Mouse (Mus musculus) C3H10T1/2 (cell line): ENCODE measurements around the gene Ang. TPM values are rescaled to one million over a fixed set of nuclear protein-coding genes. Genes with fewer than 3 reads are reported as not detected.

Experiments
- polyA plus RNA-seq, 2 experiments: library from polyadenylated mRNA; unstranded; fragments of >200 nt; fragmentation: generic; extraction: Trizol; gene quantifications; one replicate each; pipeline ENCODE4 v1.2.1; 2012; ENCODE audit warnings: missing spikeins in 2 of 2

Ang gene
- polyA plus RNA-seq: 1 to 10 TPM in 1 of 2 experiments, under 1 TPM in 1; 0.88 to 1.8 TPM

DNA sequence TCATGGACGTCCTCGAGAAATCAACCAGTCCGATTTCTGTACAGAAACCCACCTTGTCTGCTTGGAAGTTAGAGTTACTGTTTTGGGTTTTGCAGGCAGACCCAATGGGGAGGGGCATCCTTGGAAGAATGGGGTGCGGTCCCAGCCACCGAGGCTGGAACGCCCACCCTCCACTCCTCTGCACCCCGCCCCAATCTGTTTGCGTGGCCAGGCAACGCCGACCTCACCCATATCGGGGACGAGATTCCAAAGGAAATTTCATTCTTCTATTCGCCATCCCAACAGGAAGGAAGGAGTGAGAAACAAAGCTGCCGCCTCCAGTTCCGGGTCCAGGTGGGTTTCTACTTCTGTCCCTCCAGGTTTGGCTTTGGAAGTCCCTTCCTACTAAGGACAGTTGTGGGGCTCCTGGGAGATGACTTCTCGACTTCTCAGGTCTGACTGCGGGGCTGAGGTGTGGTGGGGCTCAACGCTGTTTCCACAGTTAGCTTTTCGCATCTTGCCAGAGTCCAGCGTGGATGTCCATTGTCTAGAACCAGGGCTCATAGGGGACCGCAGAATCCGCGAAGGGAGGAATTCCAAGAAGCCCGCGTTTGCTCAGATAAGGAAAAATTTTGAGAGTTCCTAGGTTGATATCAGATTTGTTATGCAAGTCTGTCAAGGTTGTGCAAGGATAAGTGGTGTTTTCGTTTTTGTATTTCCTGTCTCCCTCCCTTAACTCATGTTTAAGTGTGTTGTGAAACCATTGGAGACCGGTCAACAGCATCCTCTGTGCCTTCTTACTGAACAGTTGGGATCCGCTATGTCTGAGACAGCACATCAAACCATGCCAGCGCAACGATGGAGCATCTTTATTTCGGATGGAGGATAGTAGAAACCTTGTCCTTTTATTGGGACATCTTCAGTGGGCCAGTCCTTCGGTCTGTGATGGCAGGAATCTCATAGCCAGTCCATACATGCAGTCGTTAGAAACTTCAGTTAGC, at the start of gene Ang, which contains the start of gene Rnase4:
Ang (plus strand) TSS at position 230 of the 980 bp plus-strand sequence.
Rnase4 (plus strand) TSS at position 157 of the 980 bp plus-strand sequence.

GRCm38 (mm10) chr14:51041769-51042168, 49.2 kb upstream of the Ang start, which contains the start of gene Rnase9:
Gene Rnase9, minus strand, starts transcription at chr14:51041869.

DNA sequence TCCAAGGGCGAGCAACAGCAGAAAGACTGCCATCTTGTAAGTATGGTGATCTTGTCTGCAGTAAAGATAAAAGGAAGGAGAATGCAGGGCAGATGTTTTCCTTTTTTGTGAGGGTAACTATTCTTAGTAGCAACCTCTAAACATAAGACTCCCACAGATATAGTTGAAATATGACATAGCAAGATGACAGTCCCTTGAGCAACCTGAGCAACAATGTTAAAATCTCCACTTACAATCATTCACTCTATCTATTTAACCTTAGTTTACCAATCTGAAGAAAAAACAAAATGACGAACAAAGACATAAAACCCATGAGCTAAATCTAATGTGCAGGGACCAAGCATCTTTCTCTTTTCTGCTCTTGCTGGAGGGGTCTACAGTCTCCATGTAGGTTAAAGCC, 40.9 kb upstream of the Ang start, which contains the start of gene Rnase11:
Rnase11 (minus strand) TSS at position 101 of the 400 bp plus-strand sequence.

DNA sequence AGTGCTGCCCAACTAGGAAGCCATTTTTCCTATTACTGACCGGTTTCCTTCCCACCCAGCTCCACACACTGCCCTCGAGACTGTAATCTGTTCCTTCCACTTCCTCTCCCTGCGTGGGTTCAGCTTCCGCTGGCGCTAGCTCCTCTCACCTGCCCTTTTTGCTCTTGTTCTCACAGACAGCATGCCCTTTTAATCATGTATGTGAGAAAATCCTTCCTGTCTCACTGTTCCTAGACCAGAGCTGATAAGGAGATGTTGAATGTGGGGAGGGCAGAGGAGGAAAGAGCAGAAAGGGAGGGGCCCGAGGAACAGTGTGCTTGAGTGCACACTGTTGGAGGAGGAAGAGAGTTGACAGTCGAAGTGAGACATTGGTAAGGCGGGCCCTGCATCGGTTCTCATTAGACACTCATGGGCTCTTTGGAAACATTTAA, 33.5 kb upstream of the Ang start, which contains the start of gene Rnase12:
Rnase12 (minus strand) TSS at position 261 of the 431 bp plus-strand sequence.

GRCm38 (mm10) chr14:51074335-51074734, 16.6 kb upstream of the Ang start, which contains the start of gene Olfr750:
Gene Olfr750, minus strand, starts transcription at chr14:51074435.

GRCm38 (mm10) chr14:51113916-51114560, 23.1 kb downstream of the Ang start, which contains the start of gene Eddm3b:
Gene Eddm3b, plus strand, starts transcription at chr14:51114426.

DNA sequence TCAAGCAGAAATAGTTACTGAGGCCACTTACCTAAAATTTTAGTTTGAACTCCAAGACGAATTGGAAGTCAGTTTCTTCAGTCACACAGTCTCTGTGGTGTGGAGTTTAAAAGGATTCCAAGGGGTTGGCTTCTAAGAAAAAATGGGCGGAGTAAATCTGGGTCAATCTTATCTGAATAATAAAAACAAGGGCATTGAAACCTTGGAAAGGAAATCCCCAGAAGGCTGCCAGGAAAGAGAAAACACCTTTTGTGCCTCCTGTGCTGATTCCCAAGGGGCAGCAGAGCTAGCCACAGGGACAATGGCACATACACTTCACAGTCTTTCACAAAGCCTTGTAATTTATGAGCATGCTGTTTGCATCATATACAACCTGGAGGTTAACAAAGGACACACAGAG, 55.7 kb downstream of the Ang start, which contains the start of gene Rnase1:
Rnase1 (minus strand) TSS at position 101 of the 400 bp plus-strand sequence.

Other genes starting within 250 kb of the Ang start
- 10 to 100 TPM; 12.0 to 25.0 TPM for gene Tep1, start 220.6 kb upstream of the Ang start, polyA plus RNA-seq
- gene Klhl33, start 193.6 kb upstream of the Ang start, polyA plus RNA-seq: under 1 TPM; 0.01 to 0.52 TPM
- 10 to 100 TPM; 34.1 to 57.0 TPM for gene Osgep, start 166.3 kb upstream of the Ang start, polyA plus RNA-seq
- gene Apex1, start 166.2 kb upstream of the Ang start, polyA plus RNA-seq: 100 to 1,000 TPM in 1 of 2 experiments, 10 to 100 TPM in 1; 65.4 to 178 TPM
- 10 to 100 TPM; 35.4 to 55.3 TPM for gene Pip4p1, start 160.3 kb upstream of the Ang start, polyA plus RNA-seq
- gene Pnp, start 160.1 kb upstream of the Ang start, polyA plus RNA-seq: 10 to 100 TPM; 21.1 to 92.2 TPM
- gene Gm49342, start 146.6 kb upstream of the Ang start, polyA plus RNA-seq: 10 to 100 TPM in 1 of 2 experiments, 1 to 10 TPM in 1; 9.5 to 31.7 TPM
- under 1 TPM; 0.19 to 0.86 TPM for gene Pnp2, start 135.2 kb upstream of the Ang start, polyA plus RNA-seq
- 1 to 10 TPM in 1 of 2 experiments, under 1 TPM in 1; 0.11 to 4.8 TPM for gene Rnase10, start 83.4 kb upstream of the Ang start, polyA plus RNA-seq
- gene Rnase9, start 49.3 kb upstream of the Ang start, polyA plus RNA-seq: not detected
- not detected for gene Rnase11, start 41.0 kb upstream of the Ang start, polyA plus RNA-seq
- not detected for gene Rnase12, start 33.5 kb upstream of the Ang start, polyA plus RNA-seq
- gene Olfr750, start 16.7 kb upstream of the Ang start, polyA plus RNA-seq: not detected
- 10 to 100 TPM in 1 of 2 experiments, under 1 TPM in 1; 0.44 to 20.1 TPM for gene Rnase4, start 73 bp upstream of the Ang start, polyA plus RNA-seq
- not detected for gene Eddm3b, start 23.3 kb downstream of the Ang start, polyA plus RNA-seq
- gene Rnase6, start 32.8 kb downstream of the Ang start, polyA plus RNA-seq: under 1 TPM in 1 of 2 experiments, not detected in 1; 0.04 TPM
- under 1 TPM in 1 of 2 experiments, not detected in 1; 0.06 TPM for gene Rnase1, start 55.6 kb downstream of the Ang start, polyA plus RNA-seq
- not detected for gene Rnase2b, start 71.1 kb downstream of the Ang start, polyA plus RNA-seq
- under 1 TPM; 0.44 to 0.73 TPM for gene Ang2, start 108.0 kb downstream of the Ang start, polyA plus RNA-seq
- not detected for gene Ear14, start 112.2 kb downstream of the Ang start, polyA plus RNA-seq
- not detected for gene Rnase2a, start 165.0 kb downstream of the Ang start, polyA plus RNA-seq